Mouse (Mus musculus): Measurements from ENCODE around the gene Hdac9. TPM values are rescaled to one million over a fixed set of nuclear protein-coding genes. Genes with fewer than 3 reads are reported as not detected.
"Not testable (repeated sequence)": the region's sequence is repeated elsewhere in the genome, so short reads cannot be mapped to it uniquely, and the experiment has no call there.

Gene Hdac9
- total and polyA plus RNA-seq, 3 experiments = 0.03 to 0.19 TPM; not detected in 1

GRCm38 (mm10) chr12:34451198-34451597 is 465.7 kb downstream of the Hdac9 start:
- Histone ChIP-seq H3K4me3 (ENCODE audit: control insufficient read depth in 1 of 2, insufficient read depth in 1 of 2, low read depth in 2 of 2, low read length in 2 of 2) (no peak overlapping the region), H3K4me1 (ENCODE audit: control insufficient read depth in 1 of 2, insufficient read depth in 2 of 2, low read length in 2 of 2) (no peaks in the 10 kb centered on the region)
- no peak for DNase-seq (ENCODE audit: low read depth, low spot score)

DNA sequence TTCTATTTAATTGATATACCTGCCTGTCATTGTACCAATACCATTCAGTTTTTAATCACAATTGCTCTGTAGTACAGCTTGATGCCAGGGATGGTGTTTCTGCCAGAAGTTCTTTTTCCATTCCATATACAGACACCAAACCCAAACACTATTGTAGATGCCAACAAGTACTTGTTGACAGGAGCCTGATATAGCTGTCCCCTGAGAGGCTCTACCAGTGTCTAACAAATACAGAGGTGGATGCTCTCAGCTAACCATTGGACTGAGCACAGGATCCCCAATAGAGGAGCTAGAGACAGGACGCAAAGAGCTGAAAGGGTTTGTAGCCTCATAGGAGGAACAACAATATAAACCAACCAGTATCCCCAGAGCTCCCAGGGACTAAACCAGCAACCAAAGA is 472.2 kb downstream of the Hdac9 start:
- H3K4me3 ChIP-seq (ENCODE audit: control insufficient read depth in 1 of 2, insufficient read depth in 1 of 2, low read depth in 2 of 2, low read length in 2 of 2); H3K27me3 ChIP-seq (ENCODE audit: control insufficient read depth in 1 of 2, insufficient read depth in 2 of 2, low read length in 2 of 2); H3K9me3 ChIP-seq (replicated peaks; ENCODE audit: insufficient read depth, low read length); H3K79me2 ChIP-seq (ENCODE audit: control insufficient read depth, insufficient read depth, low read length, poor library complexity); DNase-seq (ENCODE audit: low read depth, low spot score); H3K9ac ChIP-seq (ENCODE audit: control insufficient read depth, low read depth, low read length, poor library complexity, severe bottlenecking); H3K27ac ChIP-seq (ENCODE audit: control insufficient read depth, low read depth, low read length); H3K4me1 ChIP-seq (ENCODE audit: control insufficient read depth in 1 of 2, insufficient read depth in 2 of 2, low read length in 2 of 2); H3K36me3 ChIP-seq (ENCODE audit: control insufficient read depth in 1 of 2, insufficient read depth in 2 of 2, low read length in 2 of 2): not testable (repeated sequence)

More at GRCm38 (mm10) chr12:34451198-34451597, 465.7 kb downstream of the Hdac9 start:
- Histone ChIP-seq H3K27ac (ENCODE audit: control insufficient read depth, low read depth, low read length) (no peak overlapping the region), H3K36me3 (ENCODE audit: control insufficient read depth in 1 of 2, insufficient read depth in 2 of 2, low read length in 2 of 2) (no peaks in the 10 kb centered on the region), H3K9me3 (replicated peaks; ENCODE audit: insufficient read depth, low read length) (no peaks in the 10 kb centered on the region), H3K27me3 (ENCODE audit: control insufficient read depth in 1 of 2, insufficient read depth in 2 of 2, low read length in 2 of 2) (no peaks in the 10 kb centered on the region), H3K79me2 (ENCODE audit: control insufficient read depth, insufficient read depth, low read length, poor library complexity) (no peaks in the 10 kb centered on the region), H3K9ac (ENCODE audit: control insufficient read depth, low read depth, low read length, poor library complexity, severe bottlenecking) (no peak overlapping the region)
- TF ChIP-seq TBP (IDR thresholded peaks at IDR 0.05; ENCODE audit: low read depth, low read length) = no peak
- no peak for TF ChIP-seq POLR2A (IDR thresholded peaks at IDR 0.05; ENCODE audit: control insufficient read depth in 1 of 2, insufficient read depth in 1 of 2, low read depth in 1 of 2, low read length in 2 of 2, poor library complexity in 1 of 2)
- no peak for TF ChIP-seq USF2 (IDR thresholded peaks at IDR 0.05; ENCODE audit: borderline replicate concordance in 1 of 2, insufficient read depth in 1 of 2, low read depth in 1 of 2, low read length in 2 of 2)
- TF ChIP-seq MAX (IDR thresholded peaks at IDR 0.05; ENCODE audit: low read length) = no peak

GRCm38 (mm10) chr12:34440930-34441329 is 476.0 kb downstream of the Hdac9 start:
- H3K27ac ChIP-seq (ENCODE audit: control insufficient read depth, low read depth, low read length) = no peak overlapping the region
- H3K4me1 ChIP-seq (ENCODE audit: control insufficient read depth in 1 of 2, insufficient read depth in 2 of 2, low read length in 2 of 2) = no peaks in the 10 kb centered on the region
- DNase-seq (ENCODE audit: low read depth, low spot score) = no peak
- no peaks in the 10 kb centered on the region for H3K36me3 ChIP-seq (ENCODE audit: control insufficient read depth in 1 of 2, insufficient read depth in 2 of 2, low read length in 2 of 2)
- H3K4me3 ChIP-seq (ENCODE audit: control insufficient read depth in 1 of 2, insufficient read depth in 1 of 2, low read depth in 2 of 2, low read length in 2 of 2) = no peak overlapping the region
- H3K79me2 ChIP-seq (ENCODE audit: control insufficient read depth, insufficient read depth, low read length, poor library complexity) = no peaks in the 10 kb centered on the region
- no peak overlapping the region for H3K9ac ChIP-seq (ENCODE audit: control insufficient read depth, low read depth, low read length, poor library complexity, severe bottlenecking)
- H3K9me3 ChIP-seq (replicated peaks; ENCODE audit: insufficient read depth, low read length) = no peaks in the 10 kb centered on the region
- TF ChIP-seq ZC3H11A (IDR thresholded peaks at IDR 0.05; ENCODE audit: low read depth, low read length) (no peak), HCFC1 (IDR thresholded peaks at IDR 0.05; ENCODE audit: low read depth, low read length) (no peak), BHLHE40 (IDR thresholded peaks at IDR 0.05; ENCODE audit: borderline replicate concordance, low read depth, low read length) (no peak), CHD2 (IDR thresholded peaks at IDR 0.05; ENCODE audit: low read length) (no peak)
- no peaks in the 10 kb centered on the region for H3K27me3 ChIP-seq (ENCODE audit: control insufficient read depth in 1 of 2, insufficient read depth in 2 of 2, low read length in 2 of 2)

DNA sequence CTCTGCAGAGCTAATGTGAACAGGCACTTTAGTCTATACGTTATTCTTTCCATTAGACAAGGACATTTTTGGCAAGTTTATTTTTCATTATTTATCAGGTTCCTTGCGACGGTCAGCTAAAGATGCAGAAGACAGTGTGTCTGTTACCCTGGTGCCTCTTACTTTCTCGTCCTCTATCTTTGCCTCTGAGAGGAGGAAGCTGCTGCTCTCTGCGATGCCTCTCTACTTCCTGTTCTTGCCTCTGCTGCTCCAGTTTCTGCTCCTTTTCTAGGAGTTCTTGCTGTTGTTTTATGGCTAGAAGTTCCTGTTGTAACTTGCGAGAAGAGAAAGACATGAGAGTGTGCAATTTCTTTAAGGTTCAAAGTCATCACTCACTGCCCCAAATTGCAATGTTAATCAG is 484.0 kb downstream of the Hdac9 start:
- TF ChIP-seq POLR2AphosphoS2 (IDR thresholded peaks at IDR 0.05; ENCODE audit: low read length) (no peak), ZC3H11A (IDR thresholded peaks at IDR 0.05; ENCODE audit: low read depth, low read length) (no peak), MEF2A (IDR thresholded peaks at IDR 0.05; ENCODE audit: extremely low read depth, insufficient replicate concordance, low read depth, low read length, poor library complexity, severe bottlenecking) (no peak)
- no peaks in the 10 kb centered on the region for H3K36me3 ChIP-seq (ENCODE audit: control insufficient read depth in 1 of 2, insufficient read depth in 2 of 2, low read length in 2 of 2)
- H3K27ac ChIP-seq (ENCODE audit: control insufficient read depth, low read depth, low read length) = no peak overlapping the region
- H3K9ac ChIP-seq (ENCODE audit: control insufficient read depth, low read depth, low read length, poor library complexity, severe bottlenecking) = no peak overlapping the region
- H3K79me2 ChIP-seq (ENCODE audit: control insufficient read depth, insufficient read depth, low read length, poor library complexity) = no peaks in the 10 kb centered on the region
- H3K9me3 ChIP-seq (replicated peaks; ENCODE audit: insufficient read depth, low read length) = no peaks in the 10 kb centered on the region
- no peaks in the 10 kb centered on the region for H3K4me1 ChIP-seq (ENCODE audit: control insufficient read depth in 1 of 2, insufficient read depth in 2 of 2, low read length in 2 of 2)
- H3K4me3 ChIP-seq (ENCODE audit: control insufficient read depth in 1 of 2, insufficient read depth in 1 of 2, low read depth in 2 of 2, low read length in 2 of 2) = no peak overlapping the region
- no peak for DNase-seq (ENCODE audit: low read depth, low spot score)
- no peaks in the 10 kb centered on the region for H3K27me3 ChIP-seq (ENCODE audit: control insufficient read depth in 1 of 2, insufficient read depth in 2 of 2, low read length in 2 of 2)
